Mouse (Mus musculus): ENCODE measurements at regions not wholly inside any gene's neighbourhood (a gene's known extent, or its start where the extent isn't known, plus 50 kb on each side); places are given as distances from the start of the nearest gene placed in this dataset.
"Not testable (repeated sequence)": the region's sequence is repeated elsewhere in the genome, so short reads cannot be mapped to it uniquely, and the experiment has no call there.

DNA sequence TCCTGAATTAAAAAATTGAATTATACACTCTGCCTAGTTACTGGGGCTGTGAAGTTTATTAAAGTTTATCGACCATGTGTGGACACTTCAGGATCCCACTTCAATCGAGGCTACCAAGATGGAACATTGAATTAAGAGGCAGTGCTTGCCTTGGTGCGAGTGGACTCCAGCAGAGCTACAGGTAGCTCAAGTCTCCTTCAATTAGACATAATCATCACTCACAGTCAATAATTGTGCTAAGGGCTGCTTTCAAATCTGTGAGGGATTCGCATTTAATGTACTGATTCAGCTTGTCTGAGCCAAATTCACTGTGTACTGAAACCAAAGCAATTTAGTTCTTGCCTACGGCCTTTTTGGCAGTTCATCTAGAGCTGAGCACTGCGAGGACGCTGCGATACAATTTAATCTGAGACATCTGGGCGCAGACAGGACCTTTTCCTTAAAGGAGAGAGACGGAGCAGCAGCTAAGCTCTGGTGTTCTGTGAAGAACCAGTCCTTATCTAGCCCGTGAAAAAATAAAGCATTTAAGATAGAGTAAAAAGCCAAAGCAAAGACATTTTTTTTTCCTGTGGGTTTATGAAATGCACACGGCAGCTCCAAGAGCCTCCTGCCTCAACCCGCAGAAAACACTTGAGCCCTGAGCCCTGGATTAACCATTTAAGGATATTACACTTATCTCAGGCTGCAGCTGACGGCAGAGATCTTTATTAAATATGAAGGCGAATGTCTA is 220.8 kb upstream of the Irx1 start:
- DNase-seq = no peak

- no peak for DNase-seq
These were observed 221.3 kb upstream of the Irx1 start for GRCm38 (mm10) chr13:72184846-72185118.

DNA sequence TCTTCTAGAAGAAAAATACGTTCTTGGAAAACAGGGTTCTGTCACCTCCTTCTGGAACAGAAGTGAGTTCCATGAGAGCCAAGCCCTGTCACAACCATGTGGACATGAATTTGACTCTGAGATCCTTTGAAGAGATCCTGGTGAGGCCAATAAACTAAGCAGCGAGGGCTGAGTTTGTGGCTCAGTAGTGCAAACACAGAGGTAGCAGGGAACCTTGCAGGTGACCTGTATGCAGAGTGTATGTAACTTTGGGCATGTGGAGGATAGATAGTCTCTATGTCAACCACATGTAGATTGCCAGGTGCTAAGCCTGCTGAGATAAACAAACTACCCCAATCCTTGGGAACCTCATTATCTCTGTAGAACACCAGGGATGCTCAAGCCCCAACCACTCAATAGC is 232.4 kb upstream of the Irx1 start:
- no peak for DNase-seq

- DNase-seq = no peak
These were observed 235.0 kb upstream of the Irx1 start for GRCm38 (mm10) chr13:72198341-72199105.

GRCm38 (mm10) chr13:72209518-72209917 is 246.0 kb upstream of the Irx1 start:
- no peak for DNase-seq

DNA sequence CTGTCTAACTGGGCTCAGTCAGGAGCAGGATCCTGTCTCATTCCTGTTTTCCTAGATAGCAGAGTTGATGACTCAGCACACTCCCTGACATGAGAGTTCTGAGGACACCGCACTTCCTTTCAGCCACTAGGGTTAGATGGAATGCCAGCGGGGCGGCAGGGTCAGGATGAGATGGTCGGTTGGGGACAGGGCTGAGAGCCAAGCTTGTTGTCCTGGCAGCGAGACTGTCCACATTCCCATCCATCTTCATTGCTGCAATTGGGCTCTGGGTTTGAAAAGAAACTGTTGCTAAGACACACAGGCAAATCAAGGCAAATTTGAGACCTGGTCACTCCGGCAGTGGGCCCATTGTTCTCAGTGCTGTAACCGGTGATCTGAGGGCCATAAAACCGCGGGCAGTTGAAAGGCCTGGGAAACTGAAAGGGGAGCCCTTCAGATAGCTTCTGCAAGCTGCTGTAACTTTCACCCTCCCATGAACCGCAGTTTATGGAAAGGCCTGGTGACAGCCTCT is 246.5 kb upstream of the Irx1 start:
- no peak for DNase-seq

GRCm38 (mm10) chr13:72210474-72211309 is 247.2 kb upstream of the Irx1 start:
- DNase-seq = no peak

DNA sequence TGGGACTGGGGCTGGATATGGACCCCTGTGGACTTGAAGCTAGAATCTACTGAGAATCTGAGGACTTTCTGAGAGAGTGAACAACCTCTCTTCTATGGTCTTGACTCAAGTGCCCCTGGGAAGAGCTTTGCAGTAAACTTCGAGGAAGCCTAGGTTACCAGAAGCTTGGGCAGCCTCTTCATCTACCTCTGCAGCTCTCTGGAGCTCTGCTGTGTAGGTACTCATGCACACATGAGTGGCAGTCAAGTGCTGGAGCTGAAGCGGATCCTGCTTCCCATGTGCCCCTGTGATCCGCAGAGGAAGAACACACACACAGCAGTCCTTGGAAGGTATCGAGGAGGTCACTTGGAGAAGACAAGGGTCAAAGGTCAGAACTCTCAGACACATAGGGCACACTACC is 248.2 kb upstream of the Irx1 start:
- no peak for DNase-seq

- DNase-seq = no peak
These were observed 249.2 kb upstream of the Irx1 start for GRCm38 (mm10) chr13:72212747-72213146.

- no peak for DNase-seq
These were observed 255.8 kb upstream of the Irx1 start for GRCm38 (mm10) chr13:72219329-72219728.

- DNase-seq = no peak
These were observed 263.6 kb upstream of the Irx1 start for GRCm38 (mm10) chr13:72227102-72227501.

DNA sequence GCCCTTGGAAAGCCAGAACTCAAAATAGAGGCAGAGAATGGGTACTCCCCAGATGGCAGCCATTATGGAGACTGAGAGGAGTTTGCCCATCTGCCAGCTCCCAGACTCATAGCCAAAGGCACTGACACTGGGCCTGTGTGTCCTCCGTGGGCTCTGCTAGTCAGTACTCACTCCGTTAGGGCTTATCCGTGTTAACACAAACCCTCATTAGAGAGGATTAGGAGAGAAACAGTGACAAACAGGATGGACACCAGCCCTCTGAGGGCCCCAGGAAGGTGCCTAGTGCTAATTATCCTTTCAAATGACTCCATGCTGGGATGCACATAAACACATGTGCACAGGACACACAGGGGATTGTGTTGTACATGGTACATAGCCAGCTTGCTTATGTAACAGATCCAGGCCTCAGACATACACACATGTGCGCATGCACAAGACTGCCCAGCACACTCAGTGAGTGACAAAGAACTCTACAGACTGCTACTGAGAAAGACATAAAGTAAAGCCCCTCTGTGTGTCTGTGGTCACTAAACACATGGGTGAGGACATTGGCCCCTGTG is 267.6 kb upstream of the Irx1 start:
- DNase-seq = no peak

DNA sequence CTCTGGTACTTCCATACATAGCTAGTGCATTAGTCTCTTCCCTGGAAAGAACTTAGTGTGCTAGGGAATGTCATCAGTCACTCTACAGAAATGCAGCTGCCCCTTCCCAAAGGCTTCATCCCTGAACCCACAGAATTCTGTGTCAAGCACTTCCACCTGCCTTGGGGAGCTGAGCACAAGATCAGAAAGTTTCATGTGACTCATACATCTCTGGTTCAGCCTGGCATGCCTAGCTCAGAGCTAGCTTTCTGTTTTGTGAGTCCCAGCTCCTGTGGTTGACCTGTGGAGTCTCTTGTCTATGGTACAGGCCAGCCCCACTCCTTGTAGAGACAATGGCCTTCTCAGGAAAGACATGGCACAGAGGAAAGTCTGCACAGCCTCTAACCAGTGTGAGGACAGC is 268.6 kb upstream of the Irx1 start:
- no peak for DNase-seq

DNA sequence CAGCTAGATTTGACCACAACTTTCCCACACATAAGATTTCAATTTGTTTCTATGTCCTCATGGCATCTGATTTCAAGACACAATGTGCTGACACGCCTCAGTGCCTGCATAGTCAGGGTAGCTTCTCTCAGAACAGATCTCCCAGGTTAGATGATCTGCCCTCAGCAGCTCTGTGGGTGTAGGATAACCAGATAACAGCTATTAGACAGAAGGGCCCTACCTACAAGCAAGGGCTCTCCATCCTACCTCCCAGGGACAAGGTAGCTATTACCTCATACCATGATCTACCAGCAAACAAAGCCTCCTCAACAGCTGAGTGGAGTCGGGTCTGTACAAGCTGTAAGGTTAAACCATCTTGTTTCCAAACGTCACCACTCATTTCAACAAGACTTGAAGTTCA is 278.4 kb upstream of the Irx1 start:
- DNase-seq = no peak

DNA sequence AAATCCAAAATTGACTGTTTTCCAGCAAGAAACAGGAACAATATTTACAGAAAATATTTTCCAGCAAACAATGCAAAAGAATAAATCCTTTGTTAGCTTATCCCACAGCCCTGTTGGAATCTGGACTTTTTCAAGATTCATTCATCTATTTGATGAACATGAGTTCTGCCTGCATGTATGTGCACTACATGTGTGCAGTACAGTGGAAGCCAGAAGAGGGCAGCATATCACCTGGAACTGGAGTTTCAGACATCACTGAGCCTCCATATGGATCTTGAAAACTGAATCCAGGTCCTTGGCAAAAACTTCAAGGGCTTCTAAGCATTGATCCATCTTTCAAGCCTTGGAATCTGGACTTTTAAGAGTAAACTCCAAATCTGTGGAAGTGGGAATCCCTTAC is 286.9 kb upstream of the Irx1 start:
- DNase-seq = no peak

GRCm38 (mm10) chr13:72253242-72253641 is 289.7 kb upstream of the Irx1 start:
- not testable (repeated sequence) for DNase-seq

DNA sequence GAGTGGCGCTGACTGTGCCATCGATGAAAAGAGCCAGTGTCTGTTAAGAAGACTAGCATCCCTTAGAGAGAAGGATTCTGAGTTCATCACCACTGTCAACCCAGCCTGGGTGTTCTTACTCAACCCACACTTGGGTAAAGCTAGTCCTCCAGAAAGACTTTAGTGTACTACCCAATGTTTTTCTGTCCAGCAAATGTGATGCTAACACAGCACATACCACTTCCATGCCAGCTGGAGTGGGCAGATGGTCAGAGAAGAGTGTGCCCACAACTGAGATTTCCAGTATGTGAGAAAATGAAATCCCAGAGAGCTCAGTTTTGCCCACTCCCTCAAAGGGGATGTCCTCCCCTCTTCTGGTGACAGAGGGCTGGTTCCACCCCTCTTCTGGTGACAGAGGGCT is 295.3 kb upstream of the Irx1 start:
- DNase-seq = no peak

- DNase-seq = no peak
These were observed 300.9 kb upstream of the Irx1 start for GRCm38 (mm10) chr13:72264416-72264815.

GRCm38 (mm10) chr13:72265116-72265515 is 301.6 kb upstream of the Irx1 start:
- no peak for DNase-seq

GRCm38 (mm10) chr13:72265650-72266049 is 302.1 kb upstream of the Irx1 start:
- no peak for DNase-seq

- DNase-seq = no peak
These were observed 302.7 kb upstream of the Irx1 start for GRCm38 (mm10) chr13:72266174-72266768.

DNA sequence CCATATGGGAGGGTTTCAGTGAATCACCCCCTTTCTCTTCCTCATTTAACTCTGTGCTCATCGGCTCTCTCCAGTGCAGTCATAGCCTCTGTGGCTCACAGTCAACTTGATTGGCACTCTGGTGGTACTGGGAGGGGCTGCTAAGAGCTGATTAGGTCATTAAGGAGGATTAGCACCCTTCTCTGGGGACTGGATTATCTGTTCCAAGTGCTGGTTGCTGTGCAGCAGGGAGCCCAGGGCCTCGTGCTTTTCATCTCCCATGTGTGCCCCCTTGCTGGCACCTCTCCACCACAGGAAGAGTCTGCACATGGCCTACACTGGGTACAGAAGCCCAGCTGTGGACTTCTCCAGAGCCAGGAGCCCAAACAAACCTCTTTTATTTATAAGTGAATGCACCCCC is 316.8 kb upstream of the Irx1 start:
- DNase-seq = no peak

- no peak for DNase-seq
These were observed 317.3 kb upstream of the Irx1 start for GRCm38 (mm10) chr13:72280871-72281270.
